Mouse (Mus musculus) limb, embryonic 14.5 days (tissue): ENCODE data around the gene Tas2r123. TPM values are rescaled to one million over a fixed set of nuclear protein-coding genes. Genes with fewer than 3 reads are reported as not detected.

Experiments
- ATAC-seq: fragments of 200-750 bp; cut with Nextera tagmentation; 2 replicates; pipeline ENCODE4 v1.8.0; 2017; ENCODE audit warnings: low read depth, moderate number of reproducible peaks, moderate TSS enrichment; ENCODE audit not compliant: low FRiP score
- DNase-seq: peaks from one replicate; pipeline ENCODE4 v3.0.0-alpha.2; 2015; ENCODE audit warnings: low spot score
- H3K27ac ChIP-seq: fragments of 300-500 bp; sonication (generic); replicated peaks from 2 replicates; pipeline ENCODE4 v1.5.1; 2014; ENCODE audit warnings: low read depth, mild to moderate bottlenecking, low read length, moderate library complexity, mixed read lengths
- H3K27me3 ChIP-seq: fragments of 300-500 bp; sonication (generic); 2 replicates; pipeline ENCODE4 v1.6.1; 2014; ENCODE audit warnings: low read length, mixed read lengths; ENCODE audit not compliant: control insufficient read depth, insufficient read depth
- H3K36me3 ChIP-seq: fragments of 300-500 bp; sonication (generic); 2 replicates; pipeline ENCODE4 v1.6.1; 2014; ENCODE audit warnings: mild to moderate bottlenecking, low read length, moderate library complexity, mixed read lengths; ENCODE audit not compliant: control insufficient read depth, insufficient read depth
- H3K4me1 ChIP-seq: fragments of 300-500 bp; sonication (generic); 2 replicates; pipeline ENCODE4 v1.6.1; 2014; ENCODE audit warnings: antibody characterized with exemption, low read length, mixed read lengths; ENCODE audit not compliant: control insufficient read depth, insufficient read depth
- H3K4me2 ChIP-seq: fragments of 300-500 bp; sonication (generic); replicated peaks from 2 replicates; pipeline ENCODE4 v1.6.1; 2014; ENCODE audit warnings: low read depth, mild to moderate bottlenecking, low read length, moderate library complexity; ENCODE audit not compliant: severe bottlenecking
- H3K4me3 ChIP-seq: fragments of 300-500 bp; sonication (generic); replicated peaks from 2 replicates; pipeline ENCODE4 v1.5.1; 2014; ENCODE audit warnings: low read length
- H3K9ac ChIP-seq: fragments of 300-500 bp; sonication (generic); 2 replicates; pipeline ENCODE4 v1.6.1; 2014; ENCODE audit warnings: mild to moderate bottlenecking, low read depth, low read length, moderate library complexity; ENCODE audit not compliant: severe bottlenecking
- H3K9me3 ChIP-seq: fragments of 300-500 bp; sonication (generic); 2 replicates; pipeline ENCODE4 v1.6.1; 2016; ENCODE audit warnings: low read length; ENCODE audit not compliant: control insufficient read depth
- POLR2A ChIP-seq: fragments of 200-500 bp; IDR thresholded peaks from 2 replicates; pipeline ENCODE4 v1.8.0; 2012; ENCODE audit warnings: inconsistent platforms, mild to moderate bottlenecking, moderate library complexity, borderline replicate concordance; ENCODE audit not compliant: insufficient read depth, insufficient read length; ENCODE audit errors: extremely low read depth
- WGBS: fragments of 180-500 bp; shearing (Covaris S2); extraction: QIAGEN DNeasy Blood & Tissue Kit; methylation state at CpG from one replicate; pipeline ENCODE4 v1.1.7; 2014; 5-methylcytosine and 5-hydroxymethylcytosine counted together
- polyA plus RNA-seq, 2 experiments: library from polyadenylated mRNA; depleted of rRNA in 1 of 2; stranded (reverse) in 1 of 2; unstranded in 1 of 2; fragments of >200 nt; fragmentation: Nextera tagmentation in 1 of 2; extraction: Ambion mirVana in 1 of 2; gene quantifications; 2 replicates each; pipeline versions ENCODE4 v1.2.1 to v1.2.3; 2012 to 2014

The Tas2r123 gene
- polyA plus RNA-seq (2012; rRNA removed): not detected in 2 replicates
- polyA plus RNA-seq (2014; fragmentation: Nextera tagmentation; extraction: Ambion mirVana): not detected in 2 replicates

GRCm38 (mm10) chr6:132846842-132847241 is at the start of gene Tas2r123:
Gene Tas2r123 (plus strand): TSS chr6:132847142.
- no peak within 1 kb of the TSS for H3K27ac ChIP-seq
- H3K4me2 ChIP-seq: no peak within 1 kb of the TSS
- H3K9ac ChIP-seq: no peak within 1 kb of the TSS
- H3K27me3 ChIP-seq: no peaks in the 10 kb centered on the region
- no peak for DNase-seq
- H3K36me3 ChIP-seq: no peaks in the 10 kb centered on the region
- no peak for TF ChIP-seq POLR2A
- H3K9me3 ChIP-seq: no peaks in the 10 kb centered on the region; the same call in 1 of the 2 replicates
- H3K4me1 ChIP-seq: no peaks in the 10 kb centered on the region
- H3K4me3 ChIP-seq: no peak within 1 kb of the TSS
- ATAC-seq: no peak
- WGBS: 82% methylated on average over 1 of the region's 1 CpGs

GRCm38 (mm10) chr6:132802518-132802917 is 44.4 kb upstream of the Tas2r123 start, which contains the start of gene Tas2r117:
Gene Tas2r117 (plus strand): TSS chr6:132802818.
- no peak for ATAC-seq

GRCm38 (mm10) chr6:132855138-132855537 is 8.2 kb downstream of the Tas2r123 start, which contains the start of gene Tas2r116:
Gene Tas2r116 (plus strand): TSS chr6:132855438.
- 55% methylated on average over 1 of the region's 1 CpGs for WGBS
- ATAC-seq (no peak), DNase-seq (no peak)
- no peaks in the 10 kb centered on the region for H3K27me3 ChIP-seq
- no peak for TF ChIP-seq POLR2A
- no peaks in the 10 kb centered on the region for H3K4me1 ChIP-seq
- H3K9me3 ChIP-seq: no peaks in the 10 kb centered on the region
- H3K4me2 ChIP-seq: no peak within 1 kb of the TSS
- no peak within 1 kb of the TSS for H3K4me3 ChIP-seq
- H3K36me3 ChIP-seq: no peaks in the 10 kb centered on the region
- H3K9ac ChIP-seq: no peak within 1 kb of the TSS
- no peak within 1 kb of the TSS for H3K27ac ChIP-seq

More at GRCm38 (mm10) chr6:132802518-132802917, 44.4 kb upstream of the Tas2r123 start, which contains the start of gene Tas2r117:
- 65% methylated on average over 1 of the region's 1 CpGs for WGBS
- Histone ChIP-seq H3K27ac (no peak within 1 kb of the TSS), H3K9me3 (no peaks in the 10 kb centered on the region), H3K4me3 (no peak within 1 kb of the TSS), H3K36me3 (no peaks in the 10 kb centered on the region), H3K27me3 (no peaks in the 10 kb centered on the region), H3K4me1 (no peaks in the 10 kb centered on the region), H3K9ac (no peak within 1 kb of the TSS), H3K4me2 (no peak within 1 kb of the TSS)
- no peak for DNase-seq
- TF ChIP-seq POLR2A: no peak

GRCm38 (mm10) chr6:132867708-132868107 is 20.8 kb downstream of the Tas2r123 start, which contains the start of gene Tas2r110:
Gene Tas2r110 (plus strand): TSS chr6:132868008.
- no peaks in the 10 kb centered on the region for H3K36me3 ChIP-seq
- DNase-seq (no peak), ATAC-seq (no peak)
- no peak within 1 kb of the TSS for H3K4me3 ChIP-seq
- no peak within 1 kb of the TSS for H3K9ac ChIP-seq
- no peak for TF ChIP-seq POLR2A
- no peaks in the 10 kb centered on the region for H3K27me3 ChIP-seq
- no peaks in the 10 kb centered on the region for H3K4me1 ChIP-seq
- H3K4me2 ChIP-seq: no peak within 1 kb of the TSS
- no peaks in the 10 kb centered on the region for H3K9me3 ChIP-seq
- H3K27ac ChIP-seq: no peak within 1 kb of the TSS

GRCm38 (mm10) chr6:132892711-132893110 is 45.8 kb downstream of the Tas2r123 start, which contains the start of gene Tas2r113:
Gene Tas2r113 (plus strand): TSS chr6:132893011.
- no peak for TF ChIP-seq POLR2A
- Histone ChIP-seq H3K36me3 (no peaks in the 10 kb centered on the region), H3K27me3 (no peaks in the 10 kb centered on the region), H3K9me3 (no peaks in the 10 kb centered on the region), H3K4me1 (no peaks in the 10 kb centered on the region), H3K4me3 (no peak within 1 kb of the TSS), H3K9ac (no peak within 1 kb of the TSS), H3K27ac (no peak within 1 kb of the TSS), H3K4me2 (no peak within 1 kb of the TSS)
- ATAC-seq (no peak), DNase-seq (no peak)
- 70% methylated on average over 1 of the region's 1 CpGs for WGBS

Other genes starting within 250 kb of the Tas2r123 start
- gene A630073D07Rik, start 195.6 kb upstream of the Tas2r123 start, polyA plus RNA-seq (2012; rRNA removed): not detected in 2 replicates
- gene A630073D07Rik, start 195.6 kb upstream of the Tas2r123 start, polyA plus RNA-seq (2014; fragmentation: Nextera tagmentation; extraction: Ambion mirVana): not detected in 2 replicates
- not detected in 2 replicates for gene Tas2r120, start 190.2 kb upstream of the Tas2r123 start, polyA plus RNA-seq (2012; rRNA removed)
- gene Tas2r120, start 190.2 kb upstream of the Tas2r123 start, polyA plus RNA-seq (2014; fragmentation: Nextera tagmentation; extraction: Ambion mirVana): not detected in 2 replicates
- gene Tas2r121, start 146.1 kb upstream of the Tas2r123 start, polyA plus RNA-seq (2012; rRNA removed): not detected in 2 replicates
- gene Tas2r121, start 146.1 kb upstream of the Tas2r123 start, polyA plus RNA-seq (2014; fragmentation: Nextera tagmentation; extraction: Ambion mirVana): not detected in 2 replicates
- not detected in 2 replicates for gene Tas2r122, start 135.2 kb upstream of the Tas2r123 start, polyA plus RNA-seq (2012; rRNA removed)
- gene Tas2r122, start 135.2 kb upstream of the Tas2r123 start, polyA plus RNA-seq (2014; fragmentation: Nextera tagmentation; extraction: Ambion mirVana): not detected in 2 replicates
- not detected in 2 replicates for gene Tas2r115, start 109.1 kb upstream of the Tas2r123 start, polyA plus RNA-seq (2012; rRNA removed)
- gene Tas2r115, start 109.1 kb upstream of the Tas2r123 start, polyA plus RNA-seq (2014; fragmentation: Nextera tagmentation; extraction: Ambion mirVana): not detected in 2 replicates
- not detected in 2 replicates for gene Tas2r124, start 92.4 kb upstream of the Tas2r123 start, polyA plus RNA-seq (2012; rRNA removed)
- gene Tas2r124, start 92.4 kb upstream of the Tas2r123 start, polyA plus RNA-seq (2014; fragmentation: Nextera tagmentation; extraction: Ambion mirVana): not detected in 2 replicates
- gene Tas2r102, start 85.0 kb upstream of the Tas2r123 start, polyA plus RNA-seq (2012; rRNA removed): not detected in 2 replicates
- gene Tas2r102, start 85.0 kb upstream of the Tas2r123 start, polyA plus RNA-seq (2014; fragmentation: Nextera tagmentation; extraction: Ambion mirVana): not detected in 2 replicates
- gene Tas2r136, start 69.0 kb upstream of the Tas2r123 start, polyA plus RNA-seq (2012; rRNA removed): not detected in 2 replicates
- not detected in 2 replicates for gene Tas2r136, start 69.0 kb upstream of the Tas2r123 start, polyA plus RNA-seq (2014; fragmentation: Nextera tagmentation; extraction: Ambion mirVana)
- not detected in 2 replicates for gene Tas2r117, start 44.3 kb upstream of the Tas2r123 start, polyA plus RNA-seq (2012; rRNA removed)
- gene Tas2r117, start 44.3 kb upstream of the Tas2r123 start, polyA plus RNA-seq (2014; fragmentation: Nextera tagmentation; extraction: Ambion mirVana): not detected in 2 replicates
- not detected in 2 replicates for gene Tas2r116, start 8.3 kb downstream of the Tas2r123 start, polyA plus RNA-seq (2012; rRNA removed)
- gene Tas2r116, start 8.3 kb downstream of the Tas2r123 start, polyA plus RNA-seq (2014; fragmentation: Nextera tagmentation; extraction: Ambion mirVana): not detected in 2 replicates
- not detected in 2 replicates for gene Tas2r110, start 20.9 kb downstream of the Tas2r123 start, polyA plus RNA-seq (2012; rRNA removed)
- not detected in 2 replicates for gene Tas2r110, start 20.9 kb downstream of the Tas2r123 start, polyA plus RNA-seq (2014; fragmentation: Nextera tagmentation; extraction: Ambion mirVana)
- gene Tas2r113, start 45.9 kb downstream of the Tas2r123 start, polyA plus RNA-seq (2012; rRNA removed): not detected in 2 replicates
- gene Tas2r113, start 45.9 kb downstream of the Tas2r123 start, polyA plus RNA-seq (2014; fragmentation: Nextera tagmentation; extraction: Ambion mirVana): not detected in 2 replicates
- gene Tas2r125, start 62.5 kb downstream of the Tas2r123 start, polyA plus RNA-seq (2012; rRNA removed): not detected in 2 replicates
- gene Tas2r125, start 62.5 kb downstream of the Tas2r123 start, polyA plus RNA-seq (2014; fragmentation: Nextera tagmentation; extraction: Ambion mirVana): not detected in 2 replicates
- not detected in 2 replicates for gene Tas2r129, start 104.0 kb downstream of the Tas2r123 start, polyA plus RNA-seq (2012; rRNA removed)
- gene Tas2r129, start 104.0 kb downstream of the Tas2r123 start, polyA plus RNA-seq (2014; fragmentation: Nextera tagmentation; extraction: Ambion mirVana): not detected in 2 replicates
- gene Tas2r131, start 110.8 kb downstream of the Tas2r123 start, polyA plus RNA-seq (2012; rRNA removed): not detected in 2 replicates
- not detected in 2 replicates for gene Tas2r131, start 110.8 kb downstream of the Tas2r123 start, polyA plus RNA-seq (2014; fragmentation: Nextera tagmentation; extraction: Ambion mirVana)
- gene Tas2r109, start 133.8 kb downstream of the Tas2r123 start, polyA plus RNA-seq (2012; rRNA removed): not detected in 2 replicates
- not detected in 2 replicates for gene Tas2r109, start 133.8 kb downstream of the Tas2r123 start, polyA plus RNA-seq (2014; fragmentation: Nextera tagmentation; extraction: Ambion mirVana)
- not detected in 2 replicates for gene Tas2r103, start 190.0 kb downstream of the Tas2r123 start, polyA plus RNA-seq (2012; rRNA removed)
- gene Tas2r103, start 190.0 kb downstream of the Tas2r123 start, polyA plus RNA-seq (2014; fragmentation: Nextera tagmentation; extraction: Ambion mirVana): not detected in 2 replicates
- not detected in 2 replicates for gene Tas2r140, start 208.7 kb downstream of the Tas2r123 start, polyA plus RNA-seq (2012; rRNA removed)
- gene Tas2r140, start 208.7 kb downstream of the Tas2r123 start, polyA plus RNA-seq (2014; fragmentation: Nextera tagmentation; extraction: Ambion mirVana): not detected in 2 replicates